Mouse (Mus musculus) monocyte, adult 5-6 weeks (primary cell): ENCODE measurements around the gene Rps6kc1. TPM values are rescaled to one million over a fixed set of nuclear protein-coding genes. Genes with fewer than 3 reads are reported as not detected.

Source experiments
- ATAC-seq: fragments of 153-309, 156-312 bp; replicated peaks from 2 replicates; pipeline ENCODE4 v1.8.0; 2017; ENCODE audit warnings: mild to moderate bottlenecking; ENCODE audit not compliant: low TSS enrichment, insufficient number of reproducible peaks, severe bottlenecking, poor library complexity, low FRiP score
- total RNA-seq: library from RNA; stranded (forward); fragments of 200-1000, 200-491, 200-594 nt; gene quantifications from 3 replicates; pipeline ENCODE4 v1.2.3, GENCODE M21; 2017

Rps6kc1 gene
- total RNA-seq, 1 experiment from 2014 or later, result 17.6 TPM

GRCm38 (mm10) chr1:190791638-190792037 is 119.9 kb downstream of the Rps6kc1 start:
- no peak for ATAC-seq

DNA sequence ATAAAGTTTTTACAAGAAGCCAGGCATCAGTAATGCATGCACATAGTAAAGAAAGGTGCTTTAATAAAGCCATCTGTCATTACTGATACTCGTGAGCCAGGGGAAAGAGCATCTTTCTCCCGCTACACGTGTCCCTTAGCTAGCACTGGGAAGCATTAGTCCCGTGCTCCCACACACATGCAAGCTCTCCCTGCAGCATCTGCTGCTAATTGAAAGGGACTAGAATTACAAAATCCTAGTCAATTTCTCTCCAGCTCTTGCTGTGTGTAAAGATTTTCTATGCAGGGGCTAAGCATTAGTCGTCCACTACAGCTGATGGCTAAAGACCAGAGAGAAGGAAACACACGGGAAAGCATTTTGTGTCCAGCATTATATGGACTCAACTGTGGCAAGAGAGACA is 120.8 kb downstream of the Rps6kc1 start:
- ATAC-seq, result no peak

GRCm38 (mm10) chr1:190777660-190778059 is 133.9 kb downstream of the Rps6kc1 start:
- ATAC-seq, result no peak

- no peak for ATAC-seq
Observed at GRCm38 (mm10) chr1:190776260-190776659, 135.3 kb downstream of the Rps6kc1 start.

DNA sequence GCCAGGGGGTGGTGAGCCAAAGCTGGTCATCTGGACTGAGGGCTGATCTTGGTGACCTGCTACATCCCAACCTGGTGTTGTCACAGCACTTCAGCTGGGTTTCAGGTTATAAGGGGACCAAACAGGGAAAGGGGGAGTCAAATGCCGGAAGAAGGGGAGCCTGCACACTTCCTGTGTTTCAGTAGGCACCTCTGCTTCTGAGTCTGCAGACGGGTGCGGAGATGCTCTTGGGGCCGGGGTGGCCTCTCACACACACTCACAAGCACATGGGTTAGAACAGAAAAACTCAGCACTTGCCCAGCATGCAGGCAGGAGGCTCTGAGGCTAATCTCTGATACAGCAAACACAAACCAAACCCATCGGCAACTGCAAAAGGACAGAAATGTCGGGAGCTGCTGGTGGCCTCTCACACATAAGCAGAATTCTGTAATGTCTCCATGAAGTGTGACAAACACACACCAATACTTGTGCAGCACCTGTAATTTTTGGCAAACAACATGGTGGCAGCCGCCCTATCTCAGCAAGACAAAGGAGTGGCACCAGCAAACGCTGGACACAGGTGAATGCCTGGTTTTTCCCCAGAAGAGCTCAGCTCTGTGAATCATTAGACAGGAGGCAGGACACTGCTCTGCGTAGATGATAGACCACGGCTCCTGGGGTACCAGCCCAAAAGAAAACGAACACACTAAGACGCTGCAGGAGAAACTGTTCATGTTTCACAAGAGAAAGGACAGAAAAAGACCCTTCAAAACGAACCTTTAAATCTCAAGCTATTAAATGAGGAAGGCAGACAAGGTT is 139.3 kb downstream of the Rps6kc1 start:
- ATAC-seq, result no peak

DNA sequence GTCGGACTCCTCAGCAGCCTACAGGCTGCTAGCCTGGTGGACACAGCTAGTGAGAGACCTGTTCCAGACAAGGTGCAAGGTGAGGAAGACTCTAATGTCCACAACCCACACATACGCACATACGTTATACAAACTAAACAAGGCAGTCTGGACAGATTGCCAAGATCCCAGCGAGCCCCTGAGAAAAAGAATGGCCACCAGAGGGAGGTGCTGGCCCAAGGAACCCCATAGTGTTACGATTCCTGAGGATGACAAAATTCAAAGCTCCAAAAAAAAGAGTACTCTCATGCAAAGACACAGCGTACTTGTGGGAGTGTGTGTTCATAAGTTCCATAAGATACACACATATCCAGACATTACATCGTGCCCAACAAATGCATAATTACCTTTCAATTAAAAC is 141.8 kb downstream of the Rps6kc1 start:
- ATAC-seq, result no peak

- ATAC-seq, result no peak
Observed at GRCm38 (mm10) chr1:190768307-190768706, 143.3 kb downstream of the Rps6kc1 start.

- ATAC-seq, result no peak
Observed at GRCm38 (mm10) chr1:190767621-190768020, 143.9 kb downstream of the Rps6kc1 start.

DNA sequence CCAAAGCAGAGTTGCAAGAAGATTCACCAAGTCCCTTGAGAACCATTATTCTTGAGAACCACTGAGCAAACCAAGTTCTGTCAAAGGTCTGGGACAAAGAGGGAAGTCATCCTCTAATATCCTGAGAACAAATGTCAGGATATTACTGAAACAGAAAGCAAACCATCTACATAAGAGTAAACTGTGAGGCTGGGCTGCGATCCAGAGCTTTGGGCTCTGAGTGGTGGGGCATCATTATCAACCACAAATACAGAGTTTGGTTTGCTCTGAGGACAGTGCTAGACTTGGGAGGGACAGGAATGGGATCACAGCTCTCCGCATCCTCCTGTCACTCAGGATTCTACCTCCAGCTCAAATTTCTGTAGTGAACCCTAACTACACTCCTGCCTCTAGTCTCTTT is 144.8 kb downstream of the Rps6kc1 start:
- no peak for ATAC-seq

DNA sequence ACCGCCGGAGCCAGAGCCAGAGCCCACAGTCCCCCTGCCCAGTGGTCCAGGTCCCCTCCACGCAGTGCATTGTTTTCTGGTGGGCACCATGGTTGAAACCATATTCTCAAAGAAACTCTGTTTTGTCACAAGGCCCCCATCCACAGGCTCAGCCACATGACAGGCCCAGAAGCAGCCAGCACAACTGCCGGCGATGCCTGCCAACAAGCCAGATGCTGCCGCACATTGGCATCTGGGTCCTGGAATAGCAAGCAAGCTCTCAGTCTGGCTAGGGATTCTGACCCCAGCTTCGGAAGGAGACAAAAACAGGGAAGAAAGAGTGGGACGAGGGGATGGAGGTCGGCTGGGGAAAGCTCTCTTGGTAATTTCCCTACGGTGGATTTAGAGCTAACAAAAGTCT is 147.8 kb downstream of the Rps6kc1 start:
- ATAC-seq, result no peak

- no peak for ATAC-seq
Observed at GRCm38 (mm10) chr1:190761786-190762185, 149.8 kb downstream of the Rps6kc1 start.

- ATAC-seq, result no peak
Observed at GRCm38 (mm10) chr1:190757899-190758298, 153.7 kb downstream of the Rps6kc1 start.

- no peak for ATAC-seq
Observed at GRCm38 (mm10) chr1:190751794-190752570, 159.6 kb downstream of the Rps6kc1 start.

GRCm38 (mm10) chr1:190748937-190749336 is 162.6 kb downstream of the Rps6kc1 start:
- ATAC-seq, result no peak

DNA sequence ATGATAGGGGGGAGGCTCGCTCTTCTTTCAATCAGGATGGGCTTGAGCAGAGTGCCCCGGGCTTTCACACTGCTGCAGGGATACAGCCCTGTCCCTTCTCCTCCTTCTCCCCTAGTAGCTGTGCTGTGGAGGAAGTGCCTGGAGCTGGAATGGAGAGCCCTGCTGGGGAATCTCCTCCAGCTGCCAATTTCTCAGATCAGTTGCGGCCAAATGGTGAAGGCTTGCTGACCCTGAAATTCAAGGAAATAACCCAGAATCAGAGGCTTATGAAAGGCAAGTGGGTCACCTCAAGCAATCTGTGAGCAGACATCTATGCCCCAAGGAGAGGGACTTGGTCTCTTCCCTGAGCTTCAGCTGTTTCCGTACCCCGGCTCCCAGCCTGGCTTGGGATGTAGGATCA is 170.1 kb downstream of the Rps6kc1 start:
- ATAC-seq, result no peak

DNA sequence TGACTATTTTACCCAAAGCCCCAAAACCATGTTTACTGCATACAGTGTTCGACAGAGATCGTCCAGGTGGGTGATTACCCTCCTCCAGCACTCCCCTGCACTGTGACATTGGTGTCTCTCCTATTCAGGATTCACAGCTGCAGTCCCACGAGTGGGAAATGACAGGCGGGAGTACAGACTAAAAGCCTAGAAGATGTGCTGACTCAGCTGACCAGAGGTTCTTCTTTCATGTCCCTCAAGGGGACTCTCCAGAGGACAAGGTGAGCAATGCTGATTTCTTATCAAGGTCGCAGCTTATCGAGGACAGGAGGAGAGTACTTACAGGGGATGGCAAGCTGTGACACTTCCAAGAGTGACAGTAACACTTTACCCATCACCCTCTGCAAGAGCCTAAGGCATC is 178.8 kb downstream of the Rps6kc1 start:
- ATAC-seq, result no peak

DNA sequence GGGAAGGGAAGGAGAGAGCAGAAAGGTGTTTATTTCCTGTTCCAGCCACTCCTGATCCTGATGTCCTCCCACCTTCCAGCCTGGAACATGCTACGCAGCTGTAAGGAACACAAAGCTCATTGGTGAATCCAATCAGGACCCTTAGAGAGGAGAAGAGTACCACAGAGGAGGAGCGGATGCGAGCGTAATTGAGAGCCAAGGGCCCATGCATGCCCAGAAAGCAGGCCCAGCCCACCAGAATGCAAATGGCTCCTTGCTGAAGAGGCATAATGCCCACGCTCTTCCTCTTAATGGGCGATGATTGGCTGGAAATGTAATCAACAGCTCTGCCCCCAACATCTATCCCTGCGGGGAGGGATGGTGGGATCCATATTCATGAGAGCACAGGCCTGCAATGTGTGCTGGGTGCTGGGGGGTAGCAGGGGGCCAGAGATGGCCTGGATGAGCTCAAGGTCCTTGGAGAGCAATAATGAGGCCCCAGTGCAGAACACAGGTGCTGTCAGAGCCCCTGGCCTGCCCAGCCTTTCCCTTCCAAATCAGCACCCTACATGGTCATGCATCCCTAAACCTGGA is 182.0 kb downstream of the Rps6kc1 start:
- ATAC-seq, result no peak

DNA sequence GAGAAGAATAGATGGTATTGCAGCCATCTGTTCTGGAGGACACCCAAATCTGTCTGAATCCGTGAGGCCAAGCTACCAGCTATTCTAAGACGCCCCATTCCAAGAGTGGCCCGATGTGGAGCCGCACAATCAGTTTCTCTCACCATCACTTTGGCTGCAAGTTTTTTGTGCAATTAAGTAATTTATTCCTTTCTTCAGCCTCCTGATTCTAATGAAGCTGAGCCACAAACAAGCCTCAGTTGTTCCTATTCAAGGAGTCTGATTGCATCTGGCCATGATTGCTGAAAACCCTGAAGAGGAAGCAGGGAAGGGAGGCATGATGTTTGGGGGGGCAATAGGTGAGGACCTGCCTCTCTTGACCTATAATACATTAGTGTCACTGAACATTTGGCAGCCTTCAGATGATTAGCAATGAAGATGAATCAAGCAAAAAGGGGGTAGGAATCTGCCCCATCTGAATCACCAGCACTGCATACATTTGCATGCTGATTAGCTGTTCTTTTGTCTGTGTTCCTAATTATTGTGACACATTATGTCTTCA is 183.4 kb downstream of the Rps6kc1 start:
- no peak for ATAC-seq

DNA sequence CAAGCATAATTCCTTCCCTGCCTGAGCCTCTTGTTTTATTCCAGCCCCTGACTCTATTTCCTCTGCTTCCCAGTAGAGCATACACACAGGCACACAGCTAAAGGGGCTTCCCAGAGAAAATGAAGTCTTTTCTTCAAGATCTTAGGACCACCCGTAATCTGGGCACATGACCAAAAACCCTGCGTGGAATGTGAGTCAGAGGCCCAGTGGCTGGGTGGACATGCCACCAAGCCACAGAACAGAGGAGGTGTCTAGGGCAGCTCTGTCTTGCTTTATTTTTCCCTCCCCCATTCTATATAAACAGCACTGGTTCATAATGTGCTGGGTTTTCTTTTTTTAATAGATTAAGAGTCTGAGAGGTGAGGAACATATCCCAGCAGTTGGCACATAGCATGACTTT is 184.2 kb downstream of the Rps6kc1 start:
- no peak for ATAC-seq
